19 mouse cellular contexts compared by ENCODE assay signal in the genomic region with DNA sequence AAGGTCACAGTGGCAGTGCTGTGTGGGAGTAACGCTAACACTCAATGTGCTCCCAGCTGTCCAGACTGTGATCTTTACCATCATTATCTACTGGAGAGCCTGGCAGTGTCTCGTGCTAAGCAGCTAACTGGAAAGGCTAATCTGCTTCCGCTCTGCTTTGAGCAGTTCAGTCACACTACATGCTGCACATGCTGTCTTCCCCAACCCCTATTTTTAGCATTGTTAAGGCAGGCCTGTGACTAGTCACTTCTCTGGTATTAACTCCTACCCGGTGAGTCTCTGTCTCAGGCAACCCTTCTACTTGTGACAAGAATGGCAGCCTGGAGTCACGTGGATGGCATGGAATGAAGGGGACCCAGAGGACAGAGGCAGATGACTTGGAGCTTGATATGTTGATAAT.
A peak's percentile ranks its signal among the peaks of the same experiment; 100 is the strongest.
DNase-seq lines count a peak whose midpoint lies in the region; ATAC-seq and TF ChIP-seq lines count a peak whose summit lies in the region.
"Had no signal": no experiment of that assay in that cellular context is flagged by ENCODE, and none has a peak within 500 bp of the region (broad histone marks: within the 10 kb centered on the region; RNA-seq: fewer than 3 reads in every experiment).

No protein-coding gene starts in this region.

- no peaks in the 10 kb centered on the region for H3K36me3 ChIP-seq in heart, adult 2 months (ENCODE audit: control insufficient read depth, insufficient read depth, low read length)
- H3K36me3 ChIP-seq in heart, embryonic 15.5 days: no peaks in the 10 kb centered on the region
- H3K36me3 ChIP-seq in midbrain, postnatal 0 days (ENCODE audit: insufficient read depth, low read length): no peaks in the 10 kb centered on the region
- H3K36me3 ChIP-seq: embryonic facial prominence, embryonic 15.5 days; forebrain, embryonic 10.5 days; hindbrain, embryonic 10.5 days; liver, embryonic 15.5 days had no signal

- no peak for TF ChIP-seq CTCF in heart, adult 2 months (IDR thresholded peaks at IDR 0.05)
- no peak for TF ChIP-seq CTCF in midbrain, postnatal 0 days (IDR thresholded peaks at IDR 0.05)

- H3K79me2 ChIP-seq in heart, adult 2 months (replicated peaks; ENCODE audit: control insufficient read depth, insufficient read depth, low read length): no peaks in the 10 kb centered on the region

- no peak overlapping the region for H3K4me2 ChIP-seq in heart, embryonic 15.5 days
- H3K4me2 ChIP-seq in midbrain, postnatal 0 days (ENCODE audit: low read depth, low read length, poor library complexity, severe bottlenecking): no peak overlapping the region
- H3K4me2 ChIP-seq: embryonic facial prominence, embryonic 15.5 days; liver, embryonic 15.5 days had no signal

- WGBS in heart, adult 2 months: 39% methylated on average over 5 of the region's 5 CpGs
- WGBS in heart, embryonic 15.5 days: 35% methylated on average over 5 of the region's 5 CpGs
- 70% methylated on average over 5 of the region's 5 CpGs for WGBS in midbrain, postnatal 0 days

- peak; percentile 82 for TF ChIP-seq EP300 in heart, adult 2 months (IDR thresholded peaks at IDR 0.05; ENCODE audit: insufficient read depth, low read depth, low read length)

- intact Hi-C loops in heart, postnatal 36 days (cut with DNase I): no loop called here
- intact Hi-C loops in heart, adult 2 months (cut with DNase I): loop anchor here (2.0 to 5.0 kb wide), 2 partner anchors 32 to 62 kb away; no protein-coding TSS in a partner anchor

- H3K4me1 ChIP-seq in heart, adult 2 months (ENCODE audit: control insufficient read depth, insufficient read depth, low read length): peaks cover 10% of the 10 kb centered on the region
- H3K4me1 ChIP-seq in heart, embryonic 15.5 days (replicated peaks): peaks cover 30% of the 10 kb centered on the region
- H3K4me1 ChIP-seq in midbrain, postnatal 0 days (ENCODE audit: insufficient read depth, low read length): peaks cover 14% of the 10 kb centered on the region
- H3K4me1 ChIP-seq: liver, embryonic 15.5 days had no signal

- H3K9me3 ChIP-seq in heart, embryonic 15.5 days (replicated peaks): no peaks in the 10 kb centered on the region
- H3K9me3 ChIP-seq in midbrain, postnatal 0 days (ENCODE audit: low read length): no peaks in the 10 kb centered on the region
- H3K9me3 ChIP-seq: embryonic facial prominence, embryonic 15.5 days; forebrain, embryonic 10.5 days; hindbrain, embryonic 10.5 days; liver, embryonic 15.5 days had no signal

- TF ChIP-seq POLR2A in heart, adult 2 months (IDR thresholded peaks at IDR 0.05; ENCODE audit: insufficient read depth, low read depth, low read length): no peak

- no peaks in the 10 kb centered on the region for H3K27me3 ChIP-seq in heart, adult 2 months (ENCODE audit: control insufficient read depth, insufficient read depth, low read length)
- H3K27me3 ChIP-seq in heart, embryonic 15.5 days: no peaks in the 10 kb centered on the region
- H3K27me3 ChIP-seq in midbrain, postnatal 0 days (ENCODE audit: insufficient read depth, low read length): no peaks in the 10 kb centered on the region
- H3K27me3 ChIP-seq: embryonic facial prominence, embryonic 15.5 days; liver, embryonic 15.5 days had no signal

- peak; percentile 84 for ATAC-seq in heart, embryonic 15.5 days (replicated peaks; ENCODE audit: insufficient number of reproducible peaks, insufficient read depth, low FRiP score, low read depth)
- no peak for ATAC-seq in midbrain, postnatal 0 days (ENCODE audit: low FRiP score)
- ATAC-seq: inflammation-experienced regulatory T-cells, adult 6 months; midbrain, embryonic 16.5 days had no signal

- DNase-seq in heart, adult 18-20 months: peak; percentile 66 to 82
- no peak for DNase-seq in heart, postnatal 36 days
- peak; percentile 68 for DNase-seq in brain, adult 2 months (ENCODE audit: low read depth, low spot score)
- peak; percentile 36 to 60 for DNase-seq in heart, adult 2 months
- DNase-seq in lung, adult 18-20 months: no peak
- DNase-seq in MN1 (ENCODE audit: low spot score): no peak
- DNase-seq in midbrain, postnatal 0 days (ENCODE audit: low spot score): no peak
- DNase-seq: cerebellum, postnatal 14 days; embryo, embryonic 11 days; kidney, adult 8-10 months; lung, postnatal 10 days; thymus, adult 18-20 months had no signal

- H3K4me3 ChIP-seq in heart, adult 2 months: no peak overlapping the region
- H3K4me3 ChIP-seq in heart, embryonic 15.5 days: no peak overlapping the region
- H3K4me3 ChIP-seq in midbrain, postnatal 0 days (ENCODE audit: low read depth, low read length): no peak overlapping the region
- H3K4me3 ChIP-seq: embryonic facial prominence, embryonic 15.5 days; forebrain, embryonic 10.5 days; hindbrain, embryonic 10.5 days; liver, embryonic 15.5 days had no signal

- H3K27ac ChIP-seq in heart, adult 2 months: peak overlapping the region; percentile 67
- peak overlapping the region; percentile 79 for H3K27ac ChIP-seq in heart, embryonic 15.5 days
- H3K27ac ChIP-seq in midbrain, postnatal 0 days (ENCODE audit: low read depth, low read length): no peak overlapping the region
- H3K27ac ChIP-seq: embryonic facial prominence, embryonic 15.5 days; forebrain, embryonic 10.5 days; hindbrain, embryonic 10.5 days; liver, embryonic 15.5 days had no signal

- H3K9ac ChIP-seq in heart, adult 2 months (ENCODE audit: low read depth, low read length): no peak overlapping the region
- H3K9ac ChIP-seq in heart, embryonic 15.5 days: no peak overlapping the region
- H3K9ac ChIP-seq in midbrain, postnatal 0 days (replicated peaks; ENCODE audit: low read length, poor library complexity, severe bottlenecking): no peak overlapping the region
- H3K9ac ChIP-seq: embryonic facial prominence, embryonic 15.5 days; liver, embryonic 15.5 days had no signal

Comparison
In these comparisons a context has a peak if more than half of its experiments do, and no peak if none do; other contexts are left out.
1. DNase-seq: peak in heart, adult 18-20 months (2 of 2), brain, adult 2 months (single experiment) and heart, adult 2 months (2 of 2); none in heart, postnatal 36 days (0 of 2), lung, adult 18-20 months (0 of 2), MN1 (single experiment) and midbrain, postnatal 0 days (single experiment).